Mouse (Mus musculus) CH12.LX (cell line): ENCODE data around the gene Zfp978. TPM values are rescaled to one million over a fixed set of nuclear protein-coding genes. Genes with fewer than 3 reads are reported as not detected.
"Not testable (repeated sequence)": the region's sequence is repeated elsewhere in the genome, so short reads cannot be mapped to it uniquely, and the experiment has no call there.

Experiments
- DNase-seq: peaks from one replicate; pipeline ENCODE4 v3.0.0-alpha.2; 2013; ENCODE audit errors: extremely low read depth
- H3K27ac ChIP-seq: 2 replicates; pipeline ENCODE4 v1.5.1; 2012; ENCODE audit warnings: low read depth, mild to moderate bottlenecking, control low read depth, moderate library complexity; ENCODE audit not compliant: insufficient read depth
- H3K27me3 ChIP-seq: replicated peaks from 2 replicates; pipeline ENCODE3; 2012; ENCODE audit warnings: inconsistent platforms
- H3K36me3 ChIP-seq, 2 experiments: replicated peaks in 1 of 2; 2 replicates each; pipeline versions ENCODE3 to v1.6.1; 2012; ENCODE audit warnings: inconsistent platforms in 1 of 2, low read length in 1 of 2, mild to moderate bottlenecking in 1 of 2, mixed read lengths in 1 of 2, moderate library complexity in 1 of 2; ENCODE audit not compliant: control insufficient read depth in 1 of 2, insufficient read depth in 1 of 2
- H3K4me1 ChIP-seq, 2 experiments: 2 replicates each; pipeline ENCODE4 v1.6.1; 2012; ENCODE audit warnings: inconsistent platforms in 1 of 2, moderate library complexity in 1 of 2; ENCODE audit not compliant: insufficient read depth in 2 of 2, control insufficient read depth in 1 of 2
- H3K4me2 ChIP-seq: 2 replicates; pipeline ENCODE4 v1.6.1; 2012; ENCODE audit warnings: low read depth, mild to moderate bottlenecking, control low read depth; ENCODE audit not compliant: poor library complexity, insufficient read depth, severe bottlenecking
- H3K4me3 ChIP-seq, 3 experiments: fragments of 150-350 bp in 1 of 3; sonication (generic) in 1 of 3; replicated peaks in 1 of 3; 2 replicates each; pipeline versions ENCODE3 to v1.5.1; 2011 to 2012; ENCODE audit warnings: low read depth in 2 of 3, low read length in 2 of 3, mild to moderate bottlenecking in 2 of 3, moderate library complexity in 2 of 3, control low read depth in 1 of 3, improper control_type of control experiment in 1 of 3, inconsistent platforms in 1 of 3, mixed read lengths in 1 of 3; ENCODE audit not compliant: poor library complexity in 1 of 3
- H3K79me2 ChIP-seq: replicated peaks from 2 replicates; pipeline ENCODE4 v1.6.1; 2012; ENCODE audit warnings: mild to moderate bottlenecking, moderate library complexity; ENCODE audit not compliant: control insufficient read depth, poor library complexity, insufficient read depth, severe bottlenecking; ENCODE audit errors: extremely low read depth
- H3K9ac ChIP-seq: 2 replicates; pipeline ENCODE4 v1.6.1; 2012; ENCODE audit warnings: low read depth, mild to moderate bottlenecking, control low read depth, moderate library complexity; ENCODE audit not compliant: insufficient read depth
- H3K9me3 ChIP-seq: replicated peaks from 2 replicates; pipeline ENCODE3; 2012; ENCODE audit warnings: low read length, inconsistent platforms, mixed read lengths
- dilution Hi-C: fragments of 300-500 bp; cut with MboI; formaldehyde crosslinking; loops from 2 replicates; pipeline ENCODE4 v1.14.3; 2020; ENCODE audit warnings: low sequenced_read_pairs; ENCODE audit not compliant: extremely low pct_unique_long_range_greater_than_20kb, extremely low pct_ligation_motif_present
- in situ Hi-C: fragments of 300-500 bp; cut with MboI; formaldehyde crosslinking; loops from 3 replicates; pipeline ENCODE4 v1.14.3; 2019; ENCODE audit warnings: low sequenced_read_pairs, low pct_ligation_motif_present, low pct_unique_long_range_greater_than_20kb, mixed read lengths
- polyA plus RNA-seq: library from polyadenylated mRNA; unstranded; fragments of >175 nt; gene quantifications from 2 replicates; pipeline ENCODE4 v1.2.1, GENCODE M21; 2012; ENCODE audit warnings: low read depth; ENCODE audit not compliant: insufficient read length
- total RNA-seq, 2 experiments: library from RNA; depleted of rRNA; stranded (reverse); fragments of 300-350 nt in 1 of 2; fragments of >200 nt in 1 of 2; gene quantifications; 2 replicates each; pipeline ENCODE4 v1.2.3; 2012 to 2014

Zfp978 gene
- total and polyA plus RNA-seq, 3 experiments: 0.72 TPM; not detected in 2

DNA sequence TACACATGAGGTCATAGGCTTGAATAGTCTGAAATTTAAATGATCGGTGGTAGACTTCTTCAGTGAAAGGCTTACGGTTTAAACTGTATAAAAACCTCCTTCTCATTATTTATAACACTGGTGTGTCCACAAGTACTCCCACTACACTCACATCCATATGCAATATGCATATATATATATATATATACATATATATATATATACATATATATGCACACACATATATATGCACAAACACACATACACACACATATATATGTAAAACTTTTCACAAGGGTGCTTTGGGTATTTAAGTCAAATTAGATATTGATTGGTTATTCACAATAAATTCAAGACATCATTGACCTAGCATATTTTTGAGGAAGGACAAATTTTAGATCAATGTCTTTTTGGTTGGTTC is 3.9 kb upstream of the Zfp978 start:
- dilution Hi-C loops, H3K4me3 ChIP-seq, H3K4me2 ChIP-seq, H3K36me3 ChIP-seq, DNase-seq, in situ Hi-C loops, H3K4me1 ChIP-seq, H3K9me3 ChIP-seq, H3K9ac ChIP-seq, H3K27me3 ChIP-seq, H3K79me2 ChIP-seq, H3K27ac ChIP-seq: not testable (repeated sequence)

DNA sequence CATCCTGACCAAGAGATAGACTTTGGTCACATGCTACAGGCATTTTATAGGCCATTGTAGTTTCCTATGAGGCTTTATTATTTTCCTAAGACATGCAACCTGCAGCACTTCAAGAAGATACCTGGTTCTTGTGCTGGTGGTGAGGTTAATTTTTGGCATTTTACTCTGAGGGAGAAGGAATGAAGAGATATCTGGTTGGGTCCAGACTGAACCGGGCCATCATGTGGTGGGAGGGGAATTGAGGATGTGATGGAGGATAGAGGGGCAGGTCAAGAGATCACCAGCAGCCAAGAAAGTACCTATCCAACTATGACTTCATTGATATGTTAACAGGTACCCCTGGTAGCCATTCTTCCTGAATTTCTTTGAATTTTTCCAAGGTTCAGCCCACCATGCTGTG is 769 bp downstream of the Zfp978 start:
- H3K4me1 ChIP-seq, H3K9me3 ChIP-seq, H3K4me2 ChIP-seq, dilution Hi-C loops, H3K79me2 ChIP-seq, H3K27ac ChIP-seq, in situ Hi-C loops, H3K36me3 ChIP-seq, H3K4me3 ChIP-seq, H3K9ac ChIP-seq, H3K27me3 ChIP-seq, DNase-seq: not testable (repeated sequence)

DNA sequence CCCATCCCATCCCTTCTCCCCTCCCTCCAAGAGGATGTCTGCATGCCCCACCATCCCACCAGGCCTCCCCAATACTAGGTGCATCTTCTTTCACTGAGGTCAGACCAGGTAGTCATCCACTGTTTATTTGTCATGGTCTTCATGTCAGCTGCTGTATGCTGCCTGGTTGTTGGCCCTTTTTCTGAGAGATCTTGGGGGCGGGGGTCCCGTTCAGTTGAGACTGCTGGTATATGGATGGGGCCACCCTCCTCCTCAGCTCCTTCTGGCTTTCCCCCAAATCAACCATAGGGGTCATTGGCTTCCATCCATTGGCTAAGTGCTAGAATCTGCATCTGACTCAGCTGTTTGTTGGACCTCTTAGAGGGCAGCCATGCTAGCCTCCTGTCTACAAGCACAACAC is 8.5 kb downstream of the Zfp978 start:
- H3K4me3 ChIP-seq, dilution Hi-C loops, H3K4me1 ChIP-seq, H3K27ac ChIP-seq, H3K36me3 ChIP-seq, DNase-seq, H3K27me3 ChIP-seq, H3K4me2 ChIP-seq, H3K9me3 ChIP-seq, H3K79me2 ChIP-seq, H3K9ac ChIP-seq, in situ Hi-C loops: not testable (repeated sequence)

DNA sequence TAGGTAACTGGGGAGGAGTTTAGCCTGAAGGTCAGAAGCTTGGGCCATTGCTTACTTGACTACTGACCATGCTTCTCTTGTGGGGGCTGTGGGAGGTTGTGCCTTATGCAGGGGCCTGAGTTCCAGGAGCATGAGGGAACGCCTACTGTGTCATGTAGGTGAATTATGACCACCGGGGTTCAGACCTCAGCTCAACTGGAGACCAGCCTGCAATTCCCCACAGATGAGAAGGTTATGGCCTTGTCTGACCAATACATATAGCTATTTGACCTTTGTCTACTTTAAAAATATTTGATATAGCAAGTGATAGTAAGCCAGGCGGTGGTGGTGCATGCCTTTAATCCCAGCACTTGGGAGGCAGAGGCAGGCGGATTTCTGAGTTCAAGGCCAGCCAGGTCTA is 22.1 kb downstream of the Zfp978 start:
- dilution Hi-C loops, H3K4me3 ChIP-seq, H3K9me3 ChIP-seq, H3K79me2 ChIP-seq, H3K4me2 ChIP-seq, in situ Hi-C loops, H3K4me1 ChIP-seq, DNase-seq, H3K27ac ChIP-seq, H3K9ac ChIP-seq, H3K27me3 ChIP-seq, H3K36me3 ChIP-seq: not testable (repeated sequence)

DNA sequence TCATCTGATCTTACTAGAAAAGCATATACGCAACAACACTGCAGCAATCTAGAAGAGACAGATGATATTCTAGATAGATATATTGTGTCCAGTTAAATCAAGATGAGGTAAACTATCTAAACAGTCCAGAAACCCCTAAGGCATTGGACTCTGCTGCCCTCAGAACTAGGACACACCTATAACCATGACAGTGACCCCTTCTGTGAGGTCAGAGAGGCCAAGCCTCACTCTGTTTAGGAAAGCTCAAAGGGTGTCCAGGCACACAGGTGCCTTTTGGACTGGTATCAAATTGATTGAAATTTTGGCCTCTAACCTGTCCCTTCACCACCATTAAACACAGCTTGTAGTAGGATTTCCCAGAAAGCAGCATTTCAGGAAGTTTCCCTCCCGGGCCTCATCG is 36.1 kb downstream of the Zfp978 start:
- not testable (repeated sequence) for H3K4me3 ChIP-seq

DNA sequence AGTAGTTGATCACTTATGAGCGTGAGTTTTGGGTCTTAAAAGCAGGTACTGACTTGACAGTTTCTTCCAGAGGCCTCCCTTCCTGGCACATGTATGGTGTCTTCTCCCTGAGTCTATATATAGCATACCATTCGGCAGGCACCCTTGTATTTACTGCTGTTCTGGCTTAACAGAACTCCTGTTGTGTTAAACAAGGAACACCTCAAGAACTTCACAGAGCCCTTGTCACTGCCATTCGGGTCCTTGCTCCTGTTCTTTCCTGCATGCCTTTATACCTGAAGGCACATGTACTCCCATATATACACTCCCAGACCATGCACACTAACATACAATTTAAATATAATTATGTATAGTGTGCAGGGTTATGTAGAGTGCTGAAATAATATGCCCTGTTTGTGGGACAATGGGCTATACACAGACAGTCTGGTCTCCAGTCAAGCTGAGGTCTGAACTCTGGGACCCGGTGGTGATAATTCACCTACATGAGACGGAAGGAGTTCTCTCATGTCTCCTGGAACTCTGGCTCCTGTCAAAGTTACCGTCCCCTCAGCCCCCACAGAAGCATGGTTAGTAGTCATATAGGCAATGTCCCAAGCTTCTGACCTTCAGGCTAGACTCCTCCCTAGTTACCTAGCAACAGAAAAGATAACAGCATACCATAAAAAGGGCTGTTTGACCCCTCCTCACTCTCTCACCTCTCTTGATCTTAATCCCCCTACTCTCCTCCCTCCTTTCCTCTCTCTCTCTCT is 37.0 kb downstream of the Zfp978 start:
- peaks cover 19% of the 10 kb centered on the region for H3K9me3 ChIP-seq
- H3K4me2 ChIP-seq, H3K27me3 ChIP-seq, H3K4me3 ChIP-seq, H3K4me1 ChIP-seq, H3K27ac ChIP-seq, H3K9ac ChIP-seq, H3K36me3 ChIP-seq, DNase-seq, H3K79me2 ChIP-seq, in situ Hi-C loops, dilution Hi-C loops: not testable (repeated sequence)

More for the DNA sequence above, 36.1 kb downstream of the Zfp978 start:
- H3K79me2 ChIP-seq, H3K36me3 ChIP-seq, DNase-seq, H3K4me2 ChIP-seq, dilution Hi-C loops, H3K4me1 ChIP-seq, H3K27me3 ChIP-seq, H3K27ac ChIP-seq, in situ Hi-C loops, H3K9ac ChIP-seq: not testable (repeated sequence)
- H3K9me3 ChIP-seq: peaks cover 18% of the 10 kb centered on the region
